Mouse (Mus musculus) layer of hippocampus, adult 18-20 months (tissue): ENCODE measurements at regions not wholly inside any gene's neighbourhood (a gene's known extent, or its start where the extent isn't known, plus 50 kb on each side); places are given as distances from the start of the nearest gene placed in this dataset.
A peak's percentile ranks its signal among the peaks of the same experiment; 100 is the strongest.

Experiments
- DNase-seq, 2 experiments: peaks; one replicate each; pipeline ENCODE4 v3.0.0; 2022; ENCODE audit warnings: low spot score in 2 of 2

DNA sequence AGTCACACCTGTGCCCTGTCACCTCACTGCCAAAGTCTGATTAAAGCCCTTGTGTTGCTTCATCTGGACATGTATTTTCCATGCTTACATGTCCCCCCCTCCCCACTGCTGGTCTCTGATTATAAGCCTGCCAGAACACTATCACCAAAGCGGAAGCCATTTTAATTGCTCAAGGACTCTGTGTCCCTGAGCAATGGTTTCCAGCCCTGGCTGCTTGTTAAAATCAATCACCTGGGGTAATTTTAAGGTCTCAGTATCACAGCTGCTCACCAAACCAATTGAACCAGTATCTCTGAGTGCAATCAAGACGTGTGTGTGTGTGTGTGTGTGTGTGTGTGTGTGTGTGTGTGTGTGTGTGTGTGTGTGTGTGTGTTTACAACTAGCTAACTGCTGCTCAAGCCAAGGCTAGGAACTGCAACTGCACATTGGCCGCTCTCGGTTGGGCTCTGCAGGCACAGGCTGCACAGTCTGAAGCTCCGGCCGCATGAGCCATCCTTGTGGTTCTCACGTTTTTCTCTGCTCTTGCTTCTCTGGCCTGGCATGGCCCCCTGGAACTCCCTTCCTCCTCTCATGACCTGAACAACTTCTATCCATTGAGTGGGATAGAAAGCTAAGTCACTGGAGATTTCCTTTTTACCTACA, 96.3 kb upstream of the Arntl start:
- DNase-seq, result no peak

DNA sequence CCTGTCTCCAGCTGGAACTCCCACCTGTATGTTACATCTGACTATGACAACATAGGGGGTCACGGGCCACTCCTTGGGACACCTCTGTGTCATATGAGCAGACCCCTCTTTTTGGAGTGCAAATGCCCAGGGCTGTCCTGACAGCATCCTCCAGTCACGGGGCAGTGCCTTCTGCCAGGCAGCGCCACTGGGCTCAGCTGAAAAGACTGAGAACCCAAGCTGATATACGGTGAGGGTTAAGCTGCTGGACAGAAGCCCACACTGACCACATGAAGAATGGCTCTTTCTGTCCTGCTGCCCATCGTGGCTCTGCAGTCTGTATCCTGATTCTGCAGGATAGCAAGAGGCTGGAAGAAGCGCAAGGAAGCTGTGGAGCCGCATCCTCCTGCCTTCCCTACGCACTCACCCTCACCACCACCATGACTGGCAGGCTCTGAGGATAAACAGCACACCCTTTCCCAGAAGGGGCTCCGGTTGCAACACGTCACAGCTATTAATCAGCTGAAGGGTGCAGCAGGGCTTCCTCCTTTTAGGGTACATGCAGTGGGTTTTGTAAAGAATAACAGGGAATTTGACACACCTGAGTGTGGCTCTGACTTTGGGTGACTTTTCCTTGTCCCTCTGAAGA, 93.9 kb upstream of the Arntl start:
- no peak for DNase-seq

DNA sequence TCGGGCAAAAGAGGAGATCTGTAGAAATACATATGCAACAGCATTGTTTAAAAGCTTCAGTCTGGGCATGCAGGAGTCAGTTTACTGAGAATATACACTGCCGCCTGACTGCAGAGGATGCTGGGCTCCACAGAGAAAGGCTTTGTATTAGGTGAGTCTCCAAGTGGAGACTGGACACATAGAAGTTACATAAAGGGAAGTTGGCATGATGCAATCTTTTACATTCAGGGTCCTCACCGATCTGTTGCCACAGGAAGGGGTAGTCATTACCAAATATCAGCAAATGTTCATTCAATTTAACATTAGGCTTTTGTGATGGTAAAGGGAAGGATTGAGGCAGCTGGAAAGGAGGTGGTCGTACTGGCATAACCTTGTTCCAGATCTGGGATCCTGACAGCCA, 89.7 kb upstream of the Arntl start:
- no peak for DNase-seq

DNA sequence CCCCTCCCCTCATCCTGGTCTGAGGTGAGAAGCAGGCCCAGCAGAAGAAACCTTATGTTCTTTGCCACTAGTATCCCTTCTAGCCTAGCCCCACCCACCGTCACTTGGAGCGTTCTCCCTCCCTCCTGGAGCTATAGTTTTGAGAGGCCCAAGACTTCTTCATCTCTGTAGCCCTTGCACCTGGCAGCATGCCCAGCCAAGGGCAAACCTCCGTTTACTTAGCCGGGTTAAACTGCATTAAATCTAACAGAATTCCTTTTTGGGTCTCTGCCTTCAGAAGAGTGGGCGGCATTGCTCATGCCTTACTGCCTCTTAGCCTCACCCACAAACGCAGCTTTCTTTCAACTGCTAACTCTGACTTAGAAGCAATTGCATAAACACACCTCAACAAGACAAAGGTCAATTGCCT, 85.3 kb upstream of the Arntl start:
- DNase-seq, result no peak

DNA sequence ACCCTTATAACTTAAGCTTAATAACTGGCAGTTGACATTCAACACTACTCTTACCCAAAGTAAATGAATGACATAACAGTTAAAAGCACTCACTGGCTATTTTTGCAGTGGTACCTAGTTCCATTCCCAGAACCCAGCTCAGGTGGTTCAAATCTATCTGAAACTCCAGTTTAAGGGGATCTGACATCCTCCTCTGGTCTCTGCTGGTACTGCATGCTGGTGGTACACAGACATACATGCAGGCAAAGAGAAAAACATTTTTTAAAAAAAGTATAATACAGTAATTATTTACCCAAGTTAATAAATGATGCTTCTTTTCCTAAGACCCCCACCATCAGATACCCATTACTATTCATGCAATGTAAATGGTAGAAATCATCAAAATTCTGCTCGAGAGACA, 81.3 kb upstream of the Arntl start:
- no peak for DNase-seq

DNA sequence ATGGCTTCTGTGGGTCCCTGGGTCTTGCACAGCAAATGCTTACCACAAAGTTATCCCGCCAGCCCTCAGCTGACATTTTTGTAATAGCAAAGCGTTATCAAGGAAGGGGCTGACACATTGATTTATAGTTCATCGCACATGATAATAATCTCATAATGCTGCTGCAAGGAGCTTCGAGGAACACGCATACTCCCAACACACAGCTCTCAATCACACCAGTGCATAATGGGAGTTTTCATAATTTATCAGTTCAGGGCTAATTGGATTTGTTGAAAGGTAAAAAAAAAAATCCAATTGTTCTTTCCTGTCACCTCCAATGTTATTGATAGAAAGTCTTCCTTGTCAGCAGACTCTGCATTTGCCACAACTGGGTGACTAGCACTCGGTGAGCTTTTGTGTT, 76.7 kb upstream of the Arntl start:
- no peak for DNase-seq

DNA sequence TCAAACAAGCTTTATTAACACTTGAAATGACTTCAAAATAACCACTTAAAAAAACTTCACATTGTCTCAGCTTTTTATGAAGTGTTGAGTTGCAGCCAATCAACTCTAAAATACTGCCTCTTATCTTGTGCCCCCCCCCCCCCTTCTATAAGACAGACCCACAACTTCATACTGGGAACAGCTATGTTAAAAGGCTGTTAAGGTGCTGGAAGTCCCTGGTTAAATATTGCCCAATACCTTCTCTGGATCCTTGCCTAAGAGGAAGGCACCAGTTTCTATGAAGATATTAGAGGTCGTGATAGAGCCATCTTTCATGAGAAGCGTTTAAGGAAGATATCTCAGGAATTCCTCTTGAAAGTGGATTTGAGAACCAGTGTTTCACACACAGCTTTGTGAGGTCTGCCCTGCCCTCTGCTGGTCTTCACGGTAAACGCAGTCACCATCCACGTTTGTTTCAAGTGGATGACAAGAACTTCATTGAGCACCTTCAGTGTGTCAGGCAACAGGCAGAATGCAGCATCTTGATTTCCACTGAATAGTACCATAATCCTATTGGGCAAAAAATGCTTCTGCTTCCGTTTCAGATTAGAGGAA, 75.2 kb upstream of the Arntl start:
- peak; percentile 68 to 94 for DNase-seq

DNA sequence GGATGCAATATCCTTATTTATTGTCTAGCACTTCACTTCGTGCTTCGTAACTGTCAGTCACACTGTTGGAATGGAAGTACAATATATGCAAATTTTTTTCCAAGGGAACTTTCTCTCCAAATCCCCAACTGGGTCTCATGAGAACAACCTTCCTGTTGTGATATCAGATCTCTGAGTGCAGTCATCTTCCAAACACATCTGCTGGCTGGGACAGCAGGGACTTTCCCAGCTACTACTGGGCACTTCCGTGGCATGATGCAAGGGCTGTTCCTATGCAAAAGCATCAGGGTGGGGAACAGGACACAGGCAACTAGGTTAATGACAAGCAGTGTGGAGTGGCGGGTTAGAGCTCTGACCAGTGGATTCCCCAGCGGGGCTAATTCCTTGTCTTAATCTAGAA, 73.4 kb upstream of the Arntl start:
- no peak for DNase-seq

DNA sequence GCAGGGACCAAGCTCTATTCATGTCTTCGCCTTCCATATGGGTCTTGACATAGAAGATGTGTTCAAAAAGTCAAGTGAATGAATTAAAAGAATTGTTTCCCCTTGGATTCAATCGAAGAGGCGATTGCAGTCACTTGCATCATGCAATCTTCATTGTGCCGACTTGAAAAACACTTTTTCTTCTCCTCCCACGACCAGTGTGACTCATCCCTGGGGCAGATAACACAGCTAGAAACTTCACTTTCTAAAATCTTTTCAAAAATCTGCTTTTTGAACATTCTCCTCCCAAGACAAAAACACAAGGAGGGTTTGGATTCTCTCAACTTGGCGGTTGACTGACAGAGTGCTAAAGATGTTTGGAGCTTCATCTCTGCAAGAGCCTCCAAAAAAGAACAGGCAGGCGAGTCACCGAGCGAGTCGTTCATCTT, 67.2 kb upstream of the Arntl start:
- DNase-seq, result peak; percentile 33 to 65

DNA sequence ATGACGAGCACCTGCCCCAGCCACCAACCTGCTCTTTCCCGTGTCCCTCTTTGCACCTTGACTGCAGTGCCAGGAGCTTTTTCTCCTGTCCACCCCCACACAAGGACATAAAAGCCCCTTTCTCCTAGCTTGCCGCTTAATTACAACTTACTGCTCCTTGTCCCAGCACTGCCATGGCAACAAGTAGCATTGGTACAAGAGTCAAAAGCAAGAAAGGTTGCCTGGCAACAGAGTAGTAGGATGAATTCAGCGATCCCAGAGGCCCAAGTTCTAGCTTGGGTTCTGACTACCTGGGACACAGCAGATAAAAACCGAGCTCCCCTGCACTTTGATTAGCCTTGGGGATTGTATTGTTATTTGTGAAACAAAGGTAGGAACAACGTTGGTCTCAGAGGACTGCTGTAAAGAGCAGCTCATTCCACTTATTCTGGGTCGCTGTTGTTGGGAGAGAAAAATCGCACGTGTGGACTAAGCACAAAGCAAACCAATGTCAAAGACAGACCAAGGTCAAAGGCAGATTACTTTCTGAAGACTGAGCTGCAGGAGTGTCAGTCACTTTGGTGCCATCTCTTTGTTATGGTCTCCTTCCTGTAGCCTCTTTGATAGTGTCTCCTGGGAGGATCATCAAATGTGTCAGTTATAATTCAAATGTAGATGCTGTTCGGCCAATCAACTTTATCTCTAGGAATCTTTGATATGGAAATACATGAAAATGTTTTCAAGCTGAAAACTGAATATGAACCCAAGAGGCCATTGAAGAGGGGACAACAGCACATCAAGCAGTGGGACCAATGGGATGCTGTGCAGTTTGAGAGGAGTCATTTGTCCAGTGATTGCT, 65.2 kb upstream of the Arntl start:
- DNase-seq, result peak in 1 of 2 experiments; percentile 58

DNA sequence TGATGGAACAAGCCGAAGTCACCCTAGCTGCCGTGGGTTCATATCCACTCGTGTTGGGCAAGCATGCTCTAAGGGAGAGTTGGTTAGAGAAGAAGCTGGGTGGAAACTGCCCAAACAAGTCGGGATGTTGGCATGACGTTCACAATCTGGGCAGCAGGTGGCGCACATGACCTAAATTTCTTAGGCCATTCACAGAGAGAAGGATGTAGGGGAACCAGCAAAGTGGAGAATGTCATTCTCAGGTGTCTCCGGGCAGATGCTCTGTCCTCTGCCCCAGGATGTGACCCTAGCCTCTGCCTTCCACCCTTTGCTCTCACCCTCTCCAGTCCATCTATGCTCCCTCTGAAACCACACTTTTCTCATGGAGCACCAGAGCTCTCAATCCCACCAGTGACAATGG, 63.7 kb upstream of the Arntl start:
- peak; percentile 78 to 94 for DNase-seq

DNA sequence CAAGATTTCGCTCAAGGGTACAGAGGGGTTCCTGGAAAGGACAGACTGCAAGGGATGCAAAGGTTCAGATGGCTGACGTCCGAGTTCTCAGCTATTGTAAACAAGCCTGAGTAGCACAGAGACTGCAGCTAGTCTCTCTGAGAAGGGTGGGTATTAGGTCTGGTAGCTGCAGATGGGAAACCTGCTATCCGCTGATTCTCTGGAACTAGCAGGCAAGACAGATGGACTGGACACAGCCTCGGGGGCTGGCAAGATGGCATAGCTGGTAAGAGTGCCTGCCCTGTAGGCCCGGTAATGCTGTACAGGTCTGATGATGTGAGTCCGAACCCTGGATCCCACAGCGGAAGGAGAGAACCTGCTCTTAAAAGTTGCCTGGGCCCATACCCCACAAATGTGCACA, 62.2 kb upstream of the Arntl start:
- DNase-seq, result no peak

DNA sequence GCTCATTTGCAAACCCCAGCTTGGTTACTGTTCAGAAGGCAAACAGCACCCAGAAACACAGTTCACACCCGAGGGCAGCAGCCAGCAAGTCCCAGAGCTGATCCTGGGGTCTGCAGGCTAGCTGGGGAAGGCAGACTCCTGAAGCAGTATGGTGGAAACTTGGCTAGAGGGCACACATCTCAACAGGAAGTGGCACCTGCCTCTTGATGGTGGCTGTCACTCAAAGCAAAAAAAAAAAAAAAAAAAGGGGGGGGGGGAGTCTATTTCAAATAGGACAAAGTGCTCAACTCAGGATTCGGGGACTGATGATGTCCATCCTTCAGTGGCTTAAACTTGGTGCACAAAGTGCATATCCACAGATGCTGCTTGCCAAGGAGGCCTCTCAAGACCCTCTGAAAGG, 61.2 kb upstream of the Arntl start:
- DNase-seq, result no peak

DNA sequence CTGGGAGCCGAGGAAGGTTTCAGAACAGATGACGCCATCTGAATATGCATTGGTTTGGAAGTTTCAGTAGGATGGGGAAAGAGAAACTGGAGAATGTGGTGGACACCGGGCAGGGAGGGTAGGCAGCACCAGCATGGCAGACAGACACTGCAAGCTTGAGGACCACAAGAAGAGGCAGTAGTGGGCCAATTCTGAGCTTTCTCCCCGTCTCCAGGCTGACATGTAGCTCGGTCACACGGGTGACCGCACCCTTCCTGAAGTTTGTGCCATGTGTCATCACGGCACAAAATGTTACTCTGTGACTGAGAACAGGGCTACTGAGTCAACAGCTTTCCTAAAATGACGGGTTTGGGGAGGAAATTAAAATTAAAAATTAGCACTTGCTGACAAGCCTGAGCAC, 60.7 kb upstream of the Arntl start:
- DNase-seq, result no peak

DNA sequence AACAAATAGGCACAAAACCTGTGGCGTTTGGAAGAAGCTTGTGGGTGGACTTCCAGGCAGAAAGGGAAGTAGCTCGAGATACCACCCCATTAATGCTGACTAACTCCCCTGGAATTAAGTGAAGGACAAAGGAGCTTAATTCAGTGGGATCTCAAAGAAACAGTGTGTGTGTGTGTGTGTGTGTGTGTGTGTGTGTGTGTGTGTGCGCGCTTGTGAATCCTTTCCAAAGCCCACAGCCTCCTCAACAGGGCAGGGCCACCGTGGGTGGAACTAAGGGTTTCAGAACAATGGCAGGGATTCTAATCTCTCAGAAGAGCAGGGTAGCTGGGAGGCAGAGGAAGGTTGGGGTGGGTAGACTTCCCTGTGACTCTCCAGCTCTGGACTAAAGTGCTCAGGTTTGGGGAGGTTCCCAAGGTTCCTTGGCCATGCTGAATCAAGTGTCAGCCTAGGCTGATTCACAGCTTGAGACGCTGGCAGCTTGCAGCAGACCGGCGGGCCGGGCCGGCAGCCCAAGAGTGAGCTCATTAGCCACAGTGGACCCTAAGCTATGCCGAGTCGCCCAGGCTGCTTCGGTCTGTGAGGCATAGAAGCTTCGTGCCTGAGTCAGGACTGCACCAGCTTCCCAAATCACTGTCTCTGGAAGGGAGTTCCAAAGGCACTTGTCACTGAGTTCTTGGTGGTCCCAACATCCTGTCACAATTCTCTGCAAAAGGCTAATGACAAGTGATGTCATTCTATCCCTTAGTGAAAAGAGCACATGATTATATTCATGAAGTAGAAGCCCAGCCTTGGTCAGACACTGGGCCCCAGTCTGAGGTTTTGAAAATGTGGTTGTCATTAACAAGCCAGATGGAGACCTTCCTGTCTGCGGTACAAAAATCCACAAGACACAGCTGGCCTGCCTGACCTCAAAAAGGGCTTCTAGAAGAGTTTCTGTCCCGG, 59.6 kb upstream of the Arntl start:
- no peak for DNase-seq

DNA sequence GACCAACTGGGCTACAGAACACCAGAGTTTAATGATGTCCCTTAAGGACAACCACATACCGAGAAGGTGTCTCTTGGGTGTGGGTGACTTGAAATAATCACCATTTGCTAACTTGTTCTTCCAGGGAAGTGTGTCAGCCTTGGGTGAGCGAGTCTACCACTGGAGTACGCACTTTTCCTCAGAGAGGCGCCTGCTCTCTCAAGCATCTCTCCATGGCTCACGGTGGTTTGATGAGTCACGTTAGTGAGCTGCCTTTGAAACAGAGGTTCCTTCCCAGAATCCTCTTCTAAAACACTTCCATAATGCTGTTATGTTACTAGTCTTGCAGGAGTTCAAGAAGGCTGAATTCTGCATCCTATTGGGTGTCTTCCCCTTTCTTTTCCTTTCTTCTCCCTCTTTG, 58.6 kb upstream of the Arntl start:
- DNase-seq, result no peak

DNA sequence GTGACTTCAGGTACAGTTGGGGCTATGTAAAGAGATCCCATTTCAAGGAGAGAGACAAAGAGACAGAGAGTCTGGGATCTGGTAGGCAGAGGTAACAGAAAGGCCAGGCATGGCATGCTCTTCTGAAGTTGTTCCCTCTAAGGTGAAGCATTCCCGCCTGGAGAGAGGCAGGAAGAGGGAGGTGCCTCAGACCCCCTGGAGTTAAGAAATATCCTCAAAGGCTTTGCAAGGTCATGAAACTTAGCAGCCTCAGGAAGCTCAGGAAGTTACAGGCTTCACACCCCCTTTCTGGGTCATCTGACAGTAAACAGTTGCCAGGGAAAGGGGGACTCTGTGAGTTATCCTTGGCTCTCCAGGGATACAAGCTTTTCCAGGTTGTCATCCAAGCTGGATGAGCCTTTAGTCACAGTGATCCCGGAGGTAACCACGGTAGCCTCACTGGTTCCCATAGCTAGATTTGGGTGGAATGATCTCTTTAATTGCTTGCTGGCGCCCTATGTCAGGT, 57.2 kb upstream of the Arntl start:
- DNase-seq, result no peak

DNA sequence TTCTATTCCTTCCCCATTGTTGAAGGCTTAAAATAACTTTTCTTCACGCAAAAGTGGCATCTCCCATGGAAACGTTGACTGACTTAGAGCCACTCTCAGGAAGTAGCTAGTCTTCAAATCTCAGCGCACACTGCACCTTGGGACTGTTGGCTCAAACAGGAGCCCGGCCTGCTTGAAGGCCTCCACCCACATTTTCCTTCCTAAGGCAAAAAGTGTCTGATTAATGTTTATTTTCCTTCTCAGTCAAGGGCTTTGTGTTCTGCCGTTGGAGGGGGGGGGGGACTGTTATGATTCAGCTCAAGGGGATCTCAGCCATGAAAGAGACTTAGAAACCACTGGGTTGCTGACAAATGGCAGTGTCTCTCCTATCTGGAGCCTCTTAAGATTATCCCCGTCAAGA, 56.5 kb upstream of the Arntl start:
- no peak for DNase-seq

DNA sequence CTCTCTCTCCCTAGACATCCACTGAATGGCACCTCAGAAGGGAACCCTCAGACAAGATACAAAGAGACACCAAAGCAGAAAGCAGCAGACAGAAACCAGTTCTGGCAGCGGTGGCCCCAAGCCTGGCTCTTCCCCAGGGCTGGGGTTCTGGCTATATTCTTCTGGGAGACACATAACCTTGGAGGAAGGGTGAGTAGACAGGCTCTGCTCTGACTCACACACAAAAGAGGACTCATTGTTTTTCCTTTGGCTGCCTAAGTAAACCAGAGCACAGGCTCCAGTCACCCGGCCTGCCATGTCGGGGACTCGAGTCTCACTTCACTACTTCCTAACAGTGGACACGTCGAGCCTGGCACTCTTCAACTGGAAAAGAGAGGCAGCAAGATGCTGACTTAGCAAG, 55.8 kb upstream of the Arntl start:
- DNase-seq, result no peak

DNA sequence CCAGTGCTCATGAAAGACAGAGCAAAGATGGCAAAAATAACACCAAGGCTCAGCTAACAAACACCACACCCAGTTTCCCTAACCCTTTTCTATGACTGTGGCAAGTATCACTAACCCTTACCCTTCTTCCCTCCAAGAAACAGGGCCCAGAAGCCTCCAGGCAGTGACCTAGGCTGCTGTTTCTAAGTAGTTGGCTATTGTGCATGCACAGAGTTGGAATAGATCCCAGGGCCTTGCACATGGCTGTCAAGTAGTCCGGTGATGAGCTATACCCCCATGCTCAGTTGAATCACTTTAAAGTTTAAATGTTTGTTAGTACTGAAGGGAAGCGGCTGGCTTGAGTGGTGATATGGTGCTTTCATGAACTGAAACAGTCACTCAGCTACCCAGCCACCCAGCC, 53.9 kb upstream of the Arntl start:
- no peak for DNase-seq

DNA sequence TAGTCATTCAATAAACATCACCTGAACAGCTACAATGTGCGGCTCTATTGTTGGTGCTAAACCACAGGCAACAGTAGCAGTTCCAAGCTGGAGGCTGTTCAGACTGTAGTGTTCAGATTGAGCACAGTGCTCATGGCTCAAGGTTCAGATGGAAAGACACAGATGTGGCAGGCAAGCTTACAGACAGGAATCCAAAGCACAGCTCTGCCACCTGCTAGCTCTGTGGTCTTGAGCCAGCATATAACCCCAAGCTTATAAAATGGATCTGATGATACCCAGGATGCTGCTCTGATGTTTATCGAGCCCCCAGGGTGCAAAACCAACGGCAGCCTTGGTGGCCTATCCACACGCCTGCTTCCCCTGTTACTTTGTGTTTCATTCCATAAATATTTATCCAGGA, 53.2 kb upstream of the Arntl start:
- no peak for DNase-seq
